Mouse (Mus musculus) embryo, embryonic 10.5 days (tissue): Measurements from ENCODE around the gene 2310061I04Rik.

Experiments
- DNase-seq: peaks from one replicate; pipeline ENCODE4 v3.0.0-alpha.2; 2015; ENCODE audit warnings: low spot score

The 2310061I04Rik gene

DNA sequence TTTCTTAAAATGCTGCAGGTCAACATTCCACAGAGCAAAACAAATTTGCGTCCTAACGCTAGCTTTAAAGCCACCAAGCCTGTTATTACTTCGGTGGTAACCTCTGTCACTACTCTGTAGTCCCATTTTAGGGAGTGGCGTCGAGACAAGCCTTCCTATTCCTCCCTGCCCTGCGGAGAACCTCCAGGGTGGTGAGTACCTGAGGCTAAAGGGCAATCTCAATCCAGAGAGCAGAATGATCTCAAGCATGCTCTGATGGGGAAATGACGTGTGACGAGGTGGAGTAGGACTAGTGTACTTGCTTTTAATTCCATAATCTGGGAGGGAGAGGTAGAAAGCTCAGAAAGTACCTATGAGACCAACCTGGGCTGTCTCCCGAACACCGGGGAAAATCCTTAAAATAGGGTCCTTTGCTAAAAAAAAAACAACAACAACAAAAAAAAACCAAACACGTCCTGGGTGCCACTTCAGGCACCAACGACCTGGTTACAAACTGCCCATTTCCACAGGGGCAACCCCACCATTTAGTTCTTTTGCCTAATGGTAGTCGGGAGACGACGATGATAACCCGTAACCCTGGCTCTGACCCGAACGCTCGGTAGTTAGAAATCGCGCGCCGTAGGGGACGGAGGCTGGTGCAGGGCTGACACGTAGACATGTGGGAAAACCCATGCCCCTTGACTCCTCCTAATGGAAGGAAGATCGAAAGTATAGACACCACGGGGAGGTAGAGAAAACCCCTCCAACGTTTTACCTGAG, 18.5 kb upstream of the 2310061I04Rik start:
- no peak for DNase-seq

DNA sequence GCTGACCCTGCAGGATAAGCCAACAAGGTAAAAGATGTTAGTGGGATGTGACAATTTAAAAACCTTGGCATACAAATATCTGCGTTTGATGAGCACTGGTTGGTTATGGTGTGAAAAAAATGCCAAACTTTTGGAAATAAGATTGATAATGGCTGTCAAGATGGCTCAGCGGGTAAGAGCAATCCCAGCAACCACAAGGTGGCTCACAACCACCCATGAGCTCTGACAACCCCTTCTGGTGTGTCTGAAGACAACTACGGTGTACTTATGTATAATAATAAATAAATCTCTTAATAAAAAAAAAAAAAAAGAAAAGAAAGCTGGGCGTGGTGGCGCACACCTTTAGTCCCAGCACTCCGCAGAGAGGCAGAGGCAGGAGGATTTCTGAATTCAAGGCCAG, 17.7 kb upstream of the 2310061I04Rik start:
- DNase-seq: no peak

DNA sequence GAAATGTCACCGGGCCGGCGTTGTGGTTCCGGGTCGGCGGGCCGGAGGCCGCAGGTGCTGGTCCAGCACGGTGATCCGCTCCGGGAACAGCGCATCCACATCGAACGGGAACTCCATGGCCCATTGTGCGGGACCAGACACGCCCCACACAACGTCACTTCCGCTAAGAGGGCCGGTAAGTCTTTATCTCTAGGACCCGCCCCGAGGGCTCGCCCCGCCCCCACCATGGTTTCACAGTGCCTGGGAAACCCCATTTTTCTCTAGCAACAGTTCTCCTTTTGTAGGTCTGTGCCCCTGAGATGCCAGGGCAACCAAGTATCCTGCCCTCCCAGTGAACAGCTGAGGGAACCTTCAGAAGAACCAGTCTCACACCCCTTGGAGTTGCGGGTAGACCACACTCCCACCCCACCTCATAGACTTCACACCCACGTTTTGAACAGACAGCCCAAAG, 12.7 kb upstream of the 2310061I04Rik start, which contains the start of gene Atat1:
Atat1 (minus strand) TSS at position 157 of the 451 bp plus-strand sequence.
- DNase-seq: peak; percentile 97

DNA sequence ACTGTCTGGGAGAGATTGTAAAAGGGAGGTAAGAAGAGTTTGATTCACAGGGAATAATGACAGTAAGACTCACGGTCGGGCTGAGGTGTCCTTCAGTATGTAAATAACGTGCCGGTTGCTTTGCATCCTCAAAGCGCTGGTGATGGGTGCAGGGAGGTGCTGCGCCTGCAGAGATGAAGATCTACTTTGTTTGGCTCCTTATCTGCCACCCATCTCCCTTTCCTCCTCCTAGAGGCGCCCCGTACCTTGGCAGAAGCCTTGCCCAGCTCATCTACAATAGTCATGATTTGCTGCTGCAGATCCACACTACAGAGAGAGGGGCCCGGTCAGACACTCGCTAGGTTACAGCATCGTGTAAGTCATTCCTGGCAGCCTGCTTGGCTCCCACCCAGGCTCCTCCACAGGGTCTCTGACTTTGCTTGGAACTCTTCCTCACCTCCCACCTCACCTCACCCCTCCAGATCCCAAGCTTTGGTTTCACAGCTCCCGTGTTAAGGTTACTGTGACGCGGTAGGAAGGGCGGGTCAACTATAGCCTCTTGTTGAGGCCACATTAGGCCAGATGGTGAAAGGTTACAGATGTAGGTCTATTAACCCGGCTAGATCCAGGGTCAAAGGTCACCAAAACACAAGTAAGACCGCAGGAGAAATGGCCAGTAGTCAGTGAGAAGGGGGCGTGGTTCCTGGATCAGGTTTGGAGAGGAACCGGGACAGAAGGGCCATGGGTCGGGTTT, 12.1 kb upstream of the 2310061I04Rik start:
- no peak for DNase-seq

DNA sequence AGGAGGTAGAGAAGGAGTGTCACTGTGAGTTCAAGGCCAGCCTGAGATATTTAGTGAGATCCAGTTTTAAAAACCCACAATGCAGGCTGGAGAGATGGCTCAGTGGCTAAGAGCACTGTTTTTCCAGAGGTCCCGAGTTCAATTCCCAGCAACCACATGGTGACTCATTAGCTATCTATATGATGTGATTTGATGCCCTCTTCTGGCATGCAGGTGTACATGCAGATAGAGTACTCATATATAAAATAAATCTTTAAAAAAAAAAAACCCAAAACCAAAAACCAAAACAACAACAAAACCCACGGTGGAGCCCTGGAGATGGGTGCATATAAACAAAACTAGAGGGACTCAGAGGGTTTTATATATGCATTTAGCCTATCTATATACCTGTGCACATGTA, 10.4 kb upstream of the 2310061I04Rik start:
- no peak for DNase-seq

DNA sequence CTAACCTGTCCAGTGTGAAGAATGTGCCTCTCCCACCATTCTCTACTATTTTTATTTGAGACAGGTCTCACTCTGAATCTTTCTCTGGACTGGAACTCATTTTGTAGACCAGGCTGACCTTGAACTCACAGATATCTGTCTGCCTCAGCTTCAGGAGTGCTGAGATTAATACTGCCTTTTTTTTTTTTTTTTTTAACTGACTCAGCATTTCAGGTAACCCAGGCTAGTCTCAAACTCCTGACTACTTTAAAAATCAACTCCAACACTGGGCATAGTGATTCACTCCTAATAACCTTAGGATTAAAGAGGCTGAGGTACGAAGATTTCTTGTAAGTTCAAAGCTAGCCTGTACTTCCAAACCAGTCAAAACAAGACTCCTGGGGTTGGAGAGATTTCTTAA, 8.4 kb upstream of the 2310061I04Rik start:
- DNase-seq: no peak

DNA sequence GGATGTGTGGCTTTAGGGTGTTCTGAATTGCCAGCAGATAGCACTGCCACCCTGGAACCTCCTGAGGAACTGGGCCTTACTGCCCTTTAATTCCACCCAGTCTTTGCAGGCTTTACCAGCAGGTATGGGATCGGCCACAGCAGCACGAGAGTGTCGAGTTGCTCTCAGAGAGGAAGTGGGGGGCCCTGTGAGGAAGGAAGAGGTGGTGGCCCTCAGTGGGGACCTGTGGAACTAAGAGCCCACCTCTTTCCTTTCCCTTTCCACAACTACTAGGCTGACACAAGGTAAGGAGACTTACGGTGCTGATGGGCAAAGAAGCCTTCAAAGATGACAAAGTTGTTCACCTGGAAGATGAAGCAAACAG, 6.7 kb upstream of the 2310061I04Rik start:
- no peak for DNase-seq

DNA sequence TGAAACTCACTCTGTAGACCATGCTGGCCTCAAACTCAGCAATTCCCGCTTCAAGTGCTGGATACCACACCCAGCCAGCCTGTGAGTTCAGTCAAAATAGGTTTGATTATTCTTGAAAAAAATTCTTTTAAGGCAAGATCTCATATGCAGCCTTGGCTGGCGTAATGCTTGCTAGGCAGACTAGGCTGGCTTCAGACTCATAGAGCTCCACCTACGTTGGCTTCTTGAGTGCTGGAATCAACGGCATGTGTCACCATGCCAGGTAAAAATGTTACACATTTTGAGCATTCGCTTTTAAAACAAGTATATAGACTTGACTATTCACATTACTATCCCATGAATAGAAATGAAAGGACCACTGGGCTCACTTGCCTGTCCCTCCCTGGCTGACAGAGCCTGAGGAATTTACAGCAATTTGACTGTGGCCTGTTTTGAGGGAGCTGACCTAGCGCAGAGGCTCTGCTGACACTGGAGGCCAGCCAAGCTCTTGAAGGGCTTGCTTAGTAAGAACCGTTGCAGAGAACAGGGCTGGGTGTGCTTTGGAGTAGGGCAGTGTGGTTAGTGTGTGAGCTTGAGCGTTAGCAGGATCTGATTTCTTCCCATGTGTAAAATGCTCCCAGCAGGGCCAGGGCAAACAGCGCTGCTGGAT, 6.2 kb upstream of the 2310061I04Rik start:
- DNase-seq: no peak

DNA sequence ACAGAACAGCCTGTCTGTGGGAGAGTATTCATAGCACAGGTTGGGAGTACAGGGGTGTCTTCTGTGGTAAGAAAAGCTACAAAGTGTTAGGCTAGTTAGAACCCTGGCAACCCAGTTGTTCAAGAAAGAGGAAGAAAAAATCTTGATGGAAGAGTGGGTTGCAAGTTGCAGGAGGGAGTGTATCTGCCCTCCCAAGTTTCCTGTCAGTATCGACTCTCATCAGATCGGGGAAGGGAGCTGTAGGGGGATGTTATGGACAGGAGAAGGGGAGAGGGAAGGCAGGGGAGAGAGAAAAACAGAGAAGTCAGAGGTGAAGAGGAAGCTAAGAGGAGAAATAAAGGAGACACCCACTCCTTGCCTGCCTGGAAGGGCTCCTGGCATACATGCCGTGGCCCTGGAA, 3.4 kb upstream of the 2310061I04Rik start:
- DNase-seq: no peak

DNA sequence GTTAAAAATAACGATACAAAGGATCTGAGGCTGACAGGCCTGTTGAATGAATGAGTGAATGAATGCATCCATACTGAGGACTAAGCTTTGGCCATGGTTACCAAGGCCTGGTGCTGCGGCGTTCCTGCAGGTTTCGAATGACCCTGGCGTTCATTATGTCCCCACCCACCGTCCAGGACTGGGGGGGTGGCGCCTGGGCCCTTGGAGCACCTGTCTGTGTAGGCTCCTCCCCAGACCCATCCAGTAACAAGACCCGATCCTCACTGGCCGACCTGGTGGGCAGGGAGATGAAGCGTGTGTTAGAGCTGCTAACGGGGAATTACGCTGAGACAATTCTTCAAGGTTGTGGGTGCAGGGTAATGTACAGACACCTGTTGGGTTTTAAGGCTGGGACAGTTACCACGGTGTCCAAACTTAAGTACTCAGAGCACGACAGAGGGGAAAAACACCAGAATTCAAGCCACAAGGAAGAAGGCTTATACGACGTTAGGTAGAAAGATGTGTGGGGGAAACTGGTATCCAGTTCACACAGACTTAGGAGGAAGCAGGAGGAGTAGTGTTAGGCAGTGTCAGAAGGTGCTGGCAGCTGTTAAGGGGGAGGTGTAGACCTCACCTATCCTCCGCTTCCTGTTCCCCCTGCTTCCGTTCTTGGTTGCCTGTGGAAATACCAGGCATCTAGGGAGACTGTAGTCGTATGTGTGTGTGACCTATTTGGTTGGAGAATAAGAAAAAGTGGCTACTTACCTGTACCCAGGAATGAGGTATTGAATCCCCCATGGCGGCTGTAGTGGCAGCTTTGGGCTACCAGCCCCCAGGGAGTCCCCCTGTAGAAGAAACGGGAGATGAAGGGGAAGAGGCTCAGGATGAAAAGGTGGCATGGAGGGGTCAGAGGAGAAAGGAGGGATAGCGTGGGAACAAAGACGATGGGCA, 678 bp upstream of the 2310061I04Rik start:
- DNase-seq: no peak

DNA sequence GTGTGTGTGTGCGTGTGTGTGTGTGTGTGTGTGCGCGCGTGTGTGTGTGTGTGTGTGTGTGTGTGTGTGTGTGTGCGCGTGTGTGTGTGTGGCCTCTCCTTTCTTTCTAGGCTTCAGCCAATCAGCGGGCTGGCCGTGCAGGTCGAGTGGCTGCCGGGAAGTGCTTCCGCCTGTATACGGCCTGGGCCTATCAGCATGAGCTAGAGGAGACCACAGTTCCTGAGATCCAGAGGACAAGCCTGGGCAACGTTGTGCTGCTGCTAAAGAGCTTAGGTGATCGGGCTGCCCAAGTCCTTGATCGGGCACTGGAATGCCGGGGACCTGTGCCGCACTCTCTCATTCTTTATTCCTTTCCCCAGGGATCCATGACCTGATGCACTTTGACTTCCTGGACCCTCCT, 9.5 kb downstream of the 2310061I04Rik start:
- DNase-seq: no peak

DNA sequence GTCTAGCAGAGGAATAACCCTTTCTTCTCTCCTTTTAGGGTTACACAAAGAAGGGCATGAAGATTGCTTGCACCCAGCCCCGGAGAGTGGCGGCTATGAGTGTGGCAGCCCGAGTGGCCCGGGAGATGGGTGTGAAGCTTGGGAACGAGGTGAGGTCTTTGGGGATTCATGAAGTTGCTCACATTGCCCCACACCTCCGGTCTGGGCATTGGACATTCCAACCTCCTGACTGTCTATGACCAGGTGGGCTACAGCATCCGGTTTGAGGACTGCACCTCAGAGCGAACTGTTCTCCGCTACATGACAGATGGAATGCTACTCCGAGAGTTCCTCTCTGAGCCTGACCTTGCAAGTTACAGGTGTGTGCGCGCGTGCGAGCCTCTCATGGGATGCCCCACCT, 13.5 kb downstream of the 2310061I04Rik start:
- DNase-seq: no peak

DNA sequence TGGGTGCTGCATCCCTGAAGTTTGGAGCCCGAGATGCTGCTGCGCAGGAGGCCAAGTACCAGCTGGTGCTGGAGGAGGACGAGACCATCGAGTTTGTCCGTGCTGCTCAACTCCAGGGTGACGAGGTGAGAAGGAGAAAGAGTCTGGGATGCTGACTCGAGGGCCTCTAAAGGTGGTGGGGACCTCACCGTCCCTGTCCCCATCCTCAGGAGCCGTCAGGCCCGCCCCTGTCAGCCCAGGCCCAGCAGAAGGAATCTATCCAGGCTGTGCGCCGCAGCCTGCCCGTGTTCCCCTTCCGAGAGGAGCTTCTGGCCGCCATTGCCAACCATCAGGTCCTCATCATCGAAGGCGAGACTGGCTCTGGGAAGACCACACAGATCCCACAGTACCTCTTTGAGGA, 14.3 kb downstream of the 2310061I04Rik start:
- no peak for DNase-seq

DNA sequence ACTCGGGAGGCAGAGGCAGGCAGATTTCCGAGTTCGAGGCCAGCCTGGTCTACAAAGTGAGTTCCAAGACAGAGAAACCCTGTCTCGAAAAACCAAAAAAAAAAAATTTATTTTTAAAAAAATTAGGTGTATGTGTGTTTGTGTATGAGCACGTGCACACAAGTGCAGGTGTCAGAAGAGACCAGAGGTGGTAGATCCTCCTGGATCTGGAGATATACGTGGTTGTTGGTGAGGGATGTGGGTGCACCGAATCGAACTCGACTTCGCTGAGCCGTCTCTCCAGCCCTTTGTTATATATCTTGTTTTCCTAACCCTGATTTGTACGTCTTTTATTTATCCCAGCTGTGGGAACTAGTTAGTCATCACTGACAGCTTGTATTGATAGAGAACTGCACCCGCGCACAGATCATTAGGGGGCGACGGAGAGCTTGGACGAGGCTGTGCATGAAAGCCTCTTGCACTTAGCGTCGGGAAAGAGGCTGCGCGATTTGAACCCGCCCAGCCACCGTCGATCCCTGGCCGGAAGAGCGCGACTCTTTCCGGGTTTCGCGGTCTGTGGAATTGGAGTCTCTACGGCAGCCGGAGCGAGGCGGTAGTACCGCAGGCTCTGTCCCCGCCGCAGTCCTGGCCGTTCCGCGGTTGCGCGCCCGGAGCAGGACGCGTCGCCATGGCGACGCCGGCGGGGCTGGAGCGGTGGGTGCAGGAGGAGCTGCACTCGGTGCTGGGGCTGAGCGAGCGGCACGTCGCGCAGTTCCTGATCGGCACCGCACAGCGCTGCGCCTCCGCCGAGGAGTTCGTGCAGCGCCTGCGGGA, 17.8 kb downstream of the 2310061I04Rik start, which contains the start of gene Dhx16:
Dhx16 (plus strand) TSS at position 575 of the 813 bp plus-strand sequence.
- DNase-seq: peak; percentile 97

DNA sequence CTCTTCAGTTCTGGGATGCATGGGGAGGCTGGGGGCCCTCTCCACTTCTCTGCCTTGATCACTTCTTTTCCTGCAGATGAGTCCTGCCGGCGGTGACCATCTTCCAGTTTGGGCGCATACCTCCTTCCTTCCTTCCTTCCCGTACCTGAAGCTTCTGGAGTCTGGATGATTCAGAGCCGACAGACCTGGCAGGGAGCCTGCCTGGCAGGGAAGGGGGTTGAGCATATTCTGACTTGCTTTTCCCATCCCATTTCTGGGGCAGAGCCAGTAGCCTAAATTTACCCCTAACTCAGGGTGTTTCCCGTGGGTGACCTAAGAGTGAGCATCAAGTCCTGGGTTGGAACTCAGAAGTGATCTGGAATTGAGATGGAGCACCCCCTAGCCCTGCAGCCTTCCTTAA, 22.5 kb downstream of the 2310061I04Rik start:
- DNase-seq: no peak

DNA sequence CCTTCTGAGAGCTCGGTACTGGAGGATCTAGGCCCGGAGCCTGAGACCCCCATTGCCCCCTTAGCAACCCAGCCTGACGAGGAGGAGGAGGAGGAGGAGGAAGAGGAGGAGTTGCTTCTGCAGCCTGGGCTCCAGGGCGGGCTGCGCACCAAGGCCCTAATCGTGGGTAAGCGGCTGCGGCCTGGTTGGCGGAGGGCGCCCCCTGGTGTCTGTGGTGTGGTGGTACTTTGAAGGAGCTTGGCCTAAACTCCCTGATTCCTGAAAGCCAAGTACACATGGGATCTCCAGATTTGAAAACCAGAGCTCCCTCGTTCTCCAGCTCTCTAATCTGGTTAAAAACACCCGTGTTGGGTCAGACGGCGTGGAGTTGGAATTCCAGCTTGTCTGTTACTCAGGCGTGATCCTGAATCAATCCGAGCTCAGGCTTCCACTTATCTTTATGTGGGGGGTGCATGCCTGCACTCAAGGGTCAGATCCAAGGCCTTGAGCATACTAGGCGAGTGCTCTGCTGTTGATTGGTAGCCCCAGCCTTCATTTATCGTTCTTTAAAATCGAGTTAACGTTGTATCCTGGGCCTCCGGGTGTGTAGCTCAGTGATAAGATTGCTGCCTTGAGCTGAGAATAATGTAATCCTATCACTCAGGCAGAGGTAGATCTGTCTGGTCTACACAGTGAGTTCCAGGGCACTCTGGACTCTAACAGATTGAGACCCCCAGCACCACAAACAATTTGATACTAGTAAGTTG, 23.3 kb downstream of the 2310061I04Rik start:
- peak; percentile 87 for DNase-seq

DNA sequence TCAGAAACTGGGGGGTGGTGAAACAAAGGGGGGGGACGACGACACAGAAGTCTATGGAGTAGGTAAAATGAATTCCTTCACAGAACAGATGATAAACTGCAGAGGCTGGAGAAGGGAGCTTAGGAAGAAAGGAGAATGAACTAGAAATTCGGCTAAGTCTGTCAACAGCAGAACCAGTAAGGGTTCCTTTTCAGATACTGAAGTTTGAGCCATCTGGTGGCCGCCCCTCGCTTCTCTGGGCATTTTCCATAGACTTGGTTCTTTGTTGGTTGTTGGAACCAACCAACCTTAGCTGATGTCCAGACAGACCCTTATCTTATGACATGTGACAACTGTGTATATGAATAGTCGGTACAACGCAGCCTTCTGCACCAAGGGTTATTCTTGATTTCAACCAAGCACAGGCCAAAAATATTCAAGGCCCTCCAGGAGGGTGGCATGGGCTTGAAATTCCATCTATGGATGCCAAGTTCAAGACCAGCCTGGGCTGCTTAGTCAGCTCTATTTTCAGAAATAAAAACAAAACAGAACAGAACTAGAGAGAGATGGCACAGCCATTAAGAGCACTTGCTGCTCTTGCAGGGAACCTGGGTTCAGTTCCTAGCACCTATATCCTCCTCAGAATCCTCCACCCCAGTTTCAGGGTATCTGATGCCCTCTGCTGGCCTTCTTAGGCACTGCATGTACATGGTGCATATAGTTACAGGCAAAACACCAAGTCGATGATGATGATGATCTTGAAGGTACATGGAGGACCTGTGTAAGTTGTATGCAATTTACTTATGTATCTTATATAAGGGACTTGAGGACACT, 26.1 kb downstream of the 2310061I04Rik start:
- DNase-seq: peak; percentile 33

DNA sequence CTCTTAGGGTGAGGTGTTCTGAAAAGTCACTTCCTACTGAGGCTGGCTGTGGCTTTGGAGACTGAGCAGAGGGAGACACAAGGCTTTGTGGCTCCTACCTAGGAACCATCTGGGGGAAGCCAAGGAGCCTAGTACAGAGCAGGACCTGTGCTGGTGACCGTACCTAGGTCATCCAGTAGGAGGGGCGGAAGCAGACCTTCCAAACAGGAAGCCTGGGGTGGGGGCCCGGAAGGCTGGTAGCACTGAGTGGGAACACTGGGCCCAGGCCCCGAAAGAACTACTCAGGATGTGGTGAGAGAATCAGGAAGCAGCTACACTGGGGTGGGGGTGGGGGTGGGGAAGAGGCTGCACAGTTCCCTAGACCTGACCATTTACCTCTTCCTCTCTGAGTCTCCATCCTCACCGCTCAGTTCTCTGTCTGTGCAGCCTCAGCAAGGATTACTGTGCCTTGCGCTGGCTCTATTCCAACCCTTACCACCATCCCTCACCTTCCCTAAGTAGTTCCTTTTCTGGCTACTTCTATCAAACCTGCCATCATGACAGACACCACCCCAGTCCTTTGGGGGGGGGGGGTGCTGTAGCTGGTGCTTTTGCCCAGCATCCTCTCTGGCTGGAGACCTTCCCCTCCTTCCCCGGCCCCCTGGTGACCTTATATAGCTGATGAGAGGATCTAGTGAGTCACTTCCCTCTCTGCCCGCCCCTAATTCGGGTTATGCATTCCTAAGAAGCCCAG, 26.9 kb downstream of the 2310061I04Rik start:
- DNase-seq: peak; percentile 29
